Mouse (Mus musculus): ENCODE results near the gene Spcs1.

- TF ChIP-seq CTCF (IDR thresholded peaks at IDR 0.05; ENCODE audit: low read depth) (no peak), EP300 (optimal IDR thresholded peaks at IDR 0.05) (no peak)
Measured at GRCm38 (mm10) chr14:31016063-31016462, 14.6 kb upstream of the Spcs1 start.
